Mouse (Mus musculus) cortical plate, adult 2 months (tissue): ENCODE data around the gene Helz2. TPM values are rescaled to one million over a fixed set of nuclear protein-coding genes. Genes with fewer than 3 reads are reported as not detected.
A peak's percentile ranks its signal among the peaks of the same experiment; 100 is the strongest.

Experiments used
- H3K27ac ChIP-seq: fragments of 200-500 bp; 2 replicates; pipeline ENCODE4 v1.5.1; 2012; ENCODE audit warnings: low read length, control low read depth, inconsistent platforms; ENCODE audit not compliant: insufficient read depth
- H3K4me1 ChIP-seq: fragments of 200-500 bp; 2 replicates; pipeline ENCODE4 v1.6.1; 2011; ENCODE audit warnings: low read length; ENCODE audit not compliant: control insufficient read depth, insufficient read depth
- H3K4me3 ChIP-seq: fragments of 200-500 bp; 2 replicates; pipeline ENCODE4 v1.5.1; 2011; ENCODE audit warnings: mild to moderate bottlenecking, low read length, control low read depth; ENCODE audit not compliant: insufficient read depth
- CTCF ChIP-seq: fragments of 200-500 bp; IDR thresholded peaks from 2 replicates; pipeline ENCODE4 v1.5.1; 2011; ENCODE audit warnings: mild to moderate bottlenecking, control low read depth, low read length; ENCODE audit not compliant: insufficient read depth; ENCODE audit errors: extremely low read depth
- POLR2A ChIP-seq: fragments of 200-500 bp; IDR thresholded peaks from 2 replicates; pipeline ENCODE4 v1.6.1; 2011; ENCODE audit warnings: mild to moderate bottlenecking, low read length, control low read depth; ENCODE audit not compliant: insufficient read depth; ENCODE audit errors: extremely low read depth
- polyA plus RNA-seq: library from polyadenylated mRNA; depleted of rRNA; stranded (reverse); fragments of >200 nt; gene quantifications from 2 replicates; pipeline ENCODE4 v1.2.3, GENCODE M21; 2012

Helz2 gene
- polyA plus RNA-seq, 1 experiment: 3.4 TPM

DNA sequence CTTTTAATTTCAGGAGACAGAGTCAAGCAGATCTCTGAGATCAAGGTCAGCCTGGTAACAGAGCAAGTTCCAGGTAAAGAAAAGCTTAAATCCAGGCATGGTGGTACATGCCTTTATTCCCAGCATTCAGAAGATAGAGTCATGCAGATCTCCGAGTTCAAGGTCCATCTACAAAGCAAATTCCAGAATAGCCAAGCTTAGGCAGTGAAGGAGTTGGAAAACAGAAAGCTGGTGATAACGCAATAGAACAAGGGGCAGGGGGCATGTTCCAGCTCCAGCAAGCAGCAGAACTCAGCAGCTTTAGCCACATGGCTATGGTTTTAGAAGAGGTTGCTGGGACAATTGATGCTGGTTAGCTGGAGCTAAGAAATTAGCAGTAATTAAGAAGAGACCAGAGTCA lies 16.8 kb downstream of the Helz2 start:
- Histone ChIP-seq H3K27ac (no peak overlapping the region), H3K4me3 (no peak overlapping the region), H3K4me1 (no peaks in the 10 kb centered on the region)
- TF ChIP-seq CTCF (no peak), POLR2A (no peak)

DNA sequence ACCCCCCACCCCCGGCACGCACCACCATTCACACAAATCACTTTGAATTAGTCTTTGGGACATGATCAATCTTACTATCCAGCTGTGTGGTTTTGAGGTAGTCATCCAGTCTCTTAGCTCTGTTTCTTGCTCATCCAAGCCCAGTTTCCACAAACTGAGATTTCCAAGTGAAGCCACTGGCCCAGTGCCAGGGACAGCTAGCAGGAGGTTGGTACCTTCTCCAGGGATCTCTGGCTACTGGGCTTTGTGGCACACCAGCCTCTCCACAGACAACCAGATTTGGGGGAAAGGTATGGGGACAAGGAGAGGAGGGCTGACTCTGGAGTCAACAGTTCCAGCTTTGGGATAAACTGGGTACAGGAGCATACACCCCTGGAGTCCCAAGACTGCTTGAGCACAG lies 21.5 kb downstream of the Helz2 start:
- no peak overlapping the region; the same call in 1 of the 2 replicates for H3K4me3 ChIP-seq
- H3K27ac ChIP-seq: no peak overlapping the region
- no peak for TF ChIP-seq CTCF
- no peak for TF ChIP-seq POLR2A
- no peaks in the 10 kb centered on the region for H3K4me1 ChIP-seq

DNA sequence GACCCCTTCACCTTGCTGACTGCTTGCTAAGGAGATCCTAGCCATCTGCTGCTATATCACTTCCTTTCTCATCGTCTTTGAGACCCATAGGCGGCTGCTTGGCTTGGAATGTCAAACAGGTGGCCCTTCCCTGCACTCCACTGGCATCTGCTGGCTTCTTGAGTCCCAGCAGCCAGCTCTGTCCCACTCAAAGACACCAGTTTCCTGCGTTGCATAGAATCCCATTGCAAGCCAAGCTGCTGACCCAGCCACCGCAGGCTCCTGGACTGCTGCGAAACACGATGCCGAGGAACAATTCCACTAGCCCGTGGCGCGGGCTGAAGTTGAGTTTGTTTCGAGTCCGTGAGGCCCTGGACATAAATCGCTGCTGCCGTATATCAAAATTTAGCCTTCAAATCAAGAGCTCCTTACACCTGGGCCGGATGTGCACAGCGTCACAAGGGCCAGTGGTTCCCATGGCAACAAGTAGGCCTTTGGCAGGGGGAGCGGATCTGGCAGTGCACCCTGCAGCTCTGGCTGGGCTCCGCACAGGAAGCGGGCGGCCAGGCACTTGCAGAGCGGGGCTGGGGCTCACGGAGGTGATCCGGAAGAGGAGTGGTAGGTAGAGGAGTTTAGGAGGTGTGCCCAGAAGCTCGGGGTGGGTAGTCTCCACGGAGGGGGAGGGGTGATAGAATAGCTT lies 22.1 kb downstream of the Helz2 start, which contains the start of gene Fndc11:
Fndc11 (plus strand) TSS at position 476 of the 679 bp plus-strand sequence.
- no peak for TF ChIP-seq POLR2A
- no peak for TF ChIP-seq CTCF
- Histone ChIP-seq H3K27ac (peak within 1 kb of the TSS; percentile 15; the same call in 1 of the 2 replicates), H3K4me1 (no peaks in the 10 kb centered on the region), H3K4me3 (peak within 1 kb of the TSS; percentile 8; the same call in 1 of the 2 replicates)

- H3K27ac ChIP-seq: peak overlapping the region; percentile 15; the same call in 1 of the 2 replicates
- no peak for TF ChIP-seq CTCF
- TF ChIP-seq POLR2A: no peak
- no peak overlapping the region for H3K4me3 ChIP-seq
- H3K4me1 ChIP-seq: no peaks in the 10 kb centered on the region
These were observed 22.8 kb downstream of the Helz2 start for GRCm38 (mm10) chr2:181218881-181219485.

GRCm38 (mm10) chr2:181216037-181216436 lies 25.8 kb downstream of the Helz2 start:
- no peak for TF ChIP-seq POLR2A
- TF ChIP-seq CTCF: no peak
- Histone ChIP-seq H3K27ac (no peak overlapping the region), H3K4me1 (no peaks in the 10 kb centered on the region), H3K4me3 (no peak overlapping the region)

DNA sequence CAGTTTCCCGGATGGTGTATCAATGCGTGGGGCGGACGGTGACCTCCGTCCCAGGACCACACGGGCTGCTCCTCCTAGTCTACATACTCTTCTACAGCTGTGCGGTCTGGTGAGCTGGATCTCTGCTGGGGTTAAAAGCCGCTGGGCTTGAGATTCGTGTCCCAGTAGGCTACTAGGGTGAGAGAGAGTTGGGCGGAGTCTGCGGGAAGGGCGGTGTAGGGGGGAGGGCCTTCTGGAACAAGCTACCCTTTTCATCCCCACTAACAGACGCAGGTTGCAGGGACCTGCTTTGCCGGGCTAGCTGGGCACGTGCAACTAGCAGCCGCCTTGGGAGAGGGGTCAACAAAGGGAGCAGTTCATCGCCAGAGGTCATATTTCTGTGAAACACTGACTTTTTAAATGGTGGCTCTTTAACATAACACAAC lies 28.8 kb downstream of the Helz2 start, which contains the start of gene Srms:
Srms (minus strand) TSS at position 165 of the 425 bp plus-strand sequence.
- Histone ChIP-seq H3K27ac (no peak within 1 kb of the TSS), H3K4me3 (peak within 1 kb of the TSS; percentile 22), H3K4me1 (no peaks in the 10 kb centered on the region)
- TF ChIP-seq POLR2A (no peak), CTCF (no peak)

DNA sequence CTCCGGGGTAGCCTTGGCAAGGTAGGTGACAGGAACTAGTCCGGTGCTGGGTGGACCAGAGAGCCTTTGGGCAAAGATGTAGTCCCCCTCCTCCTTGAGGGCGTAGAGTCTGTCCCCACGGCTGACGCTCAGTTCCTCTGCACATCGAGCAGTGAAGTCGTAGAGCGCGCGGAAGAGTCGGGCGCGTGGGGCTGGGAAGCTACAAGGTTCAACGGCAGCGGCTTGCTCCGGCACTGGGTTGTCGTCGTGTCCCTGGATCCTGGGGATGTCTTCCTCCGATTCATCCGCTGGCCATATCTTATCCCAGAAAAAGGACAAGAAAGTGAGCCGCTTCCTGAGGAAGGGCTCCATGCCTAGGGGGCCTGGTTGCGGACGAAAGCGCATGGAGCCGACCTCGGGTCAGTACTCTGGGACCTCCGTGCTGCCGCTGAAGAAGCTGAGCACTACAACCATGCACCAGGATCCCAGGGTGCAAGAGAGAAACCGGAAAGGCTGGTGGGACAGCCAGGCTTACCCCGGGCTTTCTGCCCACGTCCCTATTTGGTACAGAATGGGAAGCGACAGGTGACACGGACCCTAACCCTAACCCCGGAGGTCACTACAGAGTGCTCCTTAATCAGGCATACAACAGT lies 29.3 kb downstream of the Helz2 start:
- Histone ChIP-seq H3K4me3 (peak overlapping the region; percentile 22), H3K27ac (no peak overlapping the region), H3K4me1 (no peaks in the 10 kb centered on the region)
- TF ChIP-seq POLR2A (no peak), CTCF (no peak)

- no peak for TF ChIP-seq POLR2A
- TF ChIP-seq CTCF: no peak
- Histone ChIP-seq H3K4me1 (no peaks in the 10 kb centered on the region; the same call in 1 of the 2 replicates), H3K4me3 (no peak overlapping the region), H3K27ac (no peak overlapping the region)
These were observed 35.7 kb downstream of the Helz2 start for GRCm38 (mm10) chr2:181206118-181206517.

- TF ChIP-seq POLR2A (no peak), CTCF (no peak)
- Histone ChIP-seq H3K4me1 (no peaks in the 10 kb centered on the region; the same call in 1 of the 2 replicates), H3K4me3 (no peak overlapping the region), H3K27ac (no peak overlapping the region)
These were observed 36.1 kb downstream of the Helz2 start for GRCm38 (mm10) chr2:181205678-181206077.

- no peaks in the 10 kb centered on the region; the same call in 1 of the 2 replicates for H3K4me1 ChIP-seq
- H3K27ac ChIP-seq: no peak overlapping the region
- TF ChIP-seq POLR2A (no peak), CTCF (no peak)
- no peak overlapping the region for H3K4me3 ChIP-seq
These were observed 38.9 kb downstream of the Helz2 start for GRCm38 (mm10) chr2:181202886-181203285.
